Mouse (Mus musculus) neutrophil, adult 5-6 weeks (primary cell): ENCODE measurements at regions not wholly inside any gene's neighbourhood (a gene's known extent, or its start where the extent isn't known, plus 50 kb on each side); places are given as distances from the start of the nearest gene placed in this dataset.
"Not testable (repeated sequence)": the region's sequence is repeated elsewhere in the genome, so short reads cannot be mapped to it uniquely, and the experiment has no call there.

Source experiments
- ATAC-seq: fragments of 151-379, 151-347 bp; 2 replicates; pipeline ENCODE4 v1.8.0; 2017; ENCODE audit warnings: mild to moderate bottlenecking, moderate TSS enrichment; ENCODE audit not compliant: insufficient number of reproducible peaks, poor library complexity, low FRiP score, severe bottlenecking; ENCODE audit errors: extremely low read depth

DNA sequence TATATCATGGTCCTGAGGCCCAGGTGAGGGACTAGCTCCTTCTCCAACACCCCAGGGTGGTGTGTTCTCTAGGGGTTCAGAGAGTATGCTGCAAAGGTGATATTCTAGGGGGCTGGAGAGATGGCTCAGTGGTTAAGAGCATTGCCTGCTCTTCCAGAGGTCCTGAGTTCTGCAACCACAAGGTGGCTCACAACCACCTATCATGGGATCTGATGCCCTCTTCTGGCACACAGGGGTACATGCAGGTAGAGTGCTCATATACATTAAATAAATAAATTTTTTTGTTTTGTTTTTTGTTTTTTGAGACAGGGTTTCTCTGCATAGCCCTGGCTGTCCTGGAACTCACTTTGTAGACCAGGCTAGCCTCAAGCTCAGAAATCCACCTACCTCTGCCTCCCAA lies 81.7 kb downstream of the Sik1 start:
- not testable (repeated sequence) for ATAC-seq

DNA sequence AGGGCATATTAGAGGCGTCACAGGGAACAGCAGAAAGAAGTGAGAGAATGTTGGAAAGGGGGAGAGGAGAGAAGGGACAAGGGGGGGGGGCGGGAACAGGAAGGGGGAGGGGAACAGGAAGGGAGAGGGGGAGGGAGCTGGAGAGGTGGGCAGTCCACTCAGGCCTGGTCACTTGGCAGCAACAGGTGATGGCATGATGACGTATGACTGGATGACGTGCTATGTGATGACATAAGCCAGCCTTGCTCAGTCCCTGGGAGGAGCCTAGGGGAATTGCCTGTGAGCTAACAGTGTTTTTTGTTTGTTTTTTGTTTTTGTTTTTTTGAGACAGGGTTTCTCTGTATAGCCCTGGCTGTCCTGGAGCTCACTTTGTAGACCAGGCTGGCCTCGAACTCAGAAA lies 80.6 kb downstream of the Sik1 start:
- no peak for ATAC-seq

GRCm38 (mm10) chr17:31775966-31776365 lies 79.6 kb downstream of the Sik1 start:
- no peak for ATAC-seq

- no peak for ATAC-seq
Measured at GRCm38 (mm10) chr17:31776949-31777607, 78.5 kb downstream of the Sik1 start.

GRCm38 (mm10) chr17:31777751-31778150 lies 77.9 kb downstream of the Sik1 start:
- no peak for ATAC-seq

GRCm38 (mm10) chr17:31779466-31779865 lies 76.1 kb downstream of the Sik1 start:
- ATAC-seq, result no peak

- ATAC-seq, result no peak
Measured at GRCm38 (mm10) chr17:31782251-31782650, 73.4 kb downstream of the Sik1 start.

DNA sequence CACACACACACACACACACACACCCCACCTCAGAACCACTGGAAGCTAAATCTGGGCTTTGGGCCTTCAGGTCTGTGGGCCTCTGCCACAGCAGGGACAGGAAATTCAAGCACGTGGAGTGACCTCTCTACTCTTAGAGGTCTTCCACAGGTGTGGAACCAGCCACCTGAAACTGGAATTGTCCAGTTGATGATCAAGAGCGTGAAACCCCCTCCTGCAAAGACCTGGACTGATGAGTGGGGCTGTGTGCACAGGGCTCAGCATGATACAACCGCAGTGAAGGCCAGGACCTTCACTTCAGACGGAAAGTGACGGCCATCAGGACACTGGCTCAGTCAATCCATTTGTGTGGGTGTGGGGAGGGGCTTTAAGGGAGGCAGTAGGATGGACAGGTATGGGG lies 72.5 kb downstream of the Sik1 start:
- ATAC-seq, result no peak

GRCm38 (mm10) chr17:31788316-31788715 lies 67.3 kb downstream of the Sik1 start:
- no peak for ATAC-seq

GRCm38 (mm10) chr17:31789068-31789583 lies 66.5 kb downstream of the Sik1 start:
- ATAC-seq, result 0 out of 2 replicates have a peak, but pooled peaks have one; percentile 13

- ATAC-seq, result no peak
Measured at GRCm38 (mm10) chr17:31789906-31790279, 65.7 kb downstream of the Sik1 start.

DNA sequence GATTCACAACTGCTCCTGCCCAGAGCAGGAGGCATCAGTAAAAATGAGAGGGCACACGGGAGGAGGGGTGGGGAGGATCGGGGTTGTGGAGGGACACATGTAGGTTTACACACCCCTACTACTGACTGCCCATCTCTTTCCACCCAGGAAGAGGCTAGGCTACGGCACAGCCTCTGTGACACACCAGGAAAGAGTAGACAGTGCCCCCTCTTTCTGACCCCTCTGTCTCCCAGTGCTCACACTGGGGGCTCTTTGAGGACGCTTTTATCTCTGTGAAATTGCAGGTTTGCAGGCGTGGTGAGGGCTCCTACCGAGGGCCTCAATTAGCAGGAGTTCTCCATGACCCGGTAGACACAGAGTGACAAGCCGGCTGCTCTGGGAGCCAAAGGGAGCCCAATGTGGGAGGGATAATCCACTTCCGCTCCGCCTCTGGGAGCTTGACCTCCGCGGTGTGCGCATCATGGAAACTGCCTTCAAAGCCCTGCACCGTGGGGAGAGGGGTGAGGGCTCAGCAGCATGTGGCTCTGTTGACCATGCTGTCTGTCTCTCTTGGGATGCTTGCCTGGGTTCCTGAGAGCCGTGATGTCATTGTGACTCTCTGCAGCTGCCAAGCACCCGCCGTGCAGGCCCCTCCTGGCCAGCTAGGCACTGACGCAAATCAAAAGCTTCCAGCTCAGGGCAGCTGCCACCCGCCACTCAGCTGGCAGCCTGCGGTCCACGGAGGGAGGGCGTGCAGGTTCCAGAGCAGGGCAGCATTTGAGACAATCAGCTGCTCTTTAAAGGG lies 65.1 kb downstream of the Sik1 start:
- ATAC-seq, result peak; percentile 53

GRCm38 (mm10) chr17:31791656-31792055 lies 63.9 kb downstream of the Sik1 start:
- no peak for ATAC-seq

DNA sequence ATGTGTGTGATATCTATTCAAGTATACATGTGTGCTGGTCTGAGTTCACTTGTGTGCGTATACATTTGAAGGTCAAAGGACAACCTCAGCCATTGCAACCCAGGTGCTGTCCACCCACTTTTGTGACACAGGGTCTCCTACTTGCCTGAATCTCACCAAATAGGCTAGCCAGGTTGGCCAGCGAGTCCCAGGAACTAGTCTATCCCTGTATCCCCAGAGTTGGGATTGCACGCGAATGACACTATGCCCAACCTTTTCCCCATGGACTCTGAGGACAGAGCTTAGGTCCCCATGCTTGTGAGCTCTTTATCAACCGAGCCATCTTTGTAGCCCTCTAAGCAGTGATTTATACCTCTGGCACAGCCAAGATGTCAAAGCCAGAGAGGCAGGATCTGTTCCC lies 62.6 kb downstream of the Sik1 start:
- ATAC-seq, result no peak

DNA sequence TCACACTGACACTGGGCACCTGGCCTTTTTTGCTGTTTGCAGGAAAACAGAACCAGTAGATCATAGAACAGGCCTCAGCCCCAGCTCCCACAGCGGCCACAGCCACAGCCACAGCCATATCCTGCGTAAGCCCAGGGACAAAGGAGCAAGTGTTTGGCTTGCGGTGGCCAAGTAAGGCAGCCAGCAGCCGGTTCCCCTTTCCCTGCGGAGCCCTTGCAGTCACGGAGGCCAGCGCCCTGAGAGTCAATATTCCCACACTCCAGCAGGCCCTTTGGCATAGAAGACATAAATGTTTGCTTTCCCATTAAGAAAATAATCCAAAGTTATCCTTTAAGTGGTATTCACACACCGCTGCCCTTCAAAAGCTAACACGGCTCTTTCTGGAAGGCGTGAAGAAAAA lies 62.1 kb downstream of the Sik1 start:
- no peak for ATAC-seq

- no peak for ATAC-seq
Measured at GRCm38 (mm10) chr17:31793964-31794363, 61.6 kb downstream of the Sik1 start.
